Mouse (Mus musculus): Measurements from ENCODE around the gene Adam6b. TPM values are rescaled to one million over a fixed set of nuclear protein-coding genes. Genes with fewer than 3 reads are reported as not detected.
"Not testable (repeated sequence)": the region's sequence is repeated elsewhere in the genome, so short reads cannot be mapped to it uniquely, and the experiment has no call there.

Adam6b gene
- total RNA-seq (2015), result not detected in 2 replicates
- not detected in 2 replicates for total RNA-seq (2017)

- not testable (repeated sequence) for ATAC-seq (ENCODE audit: poor library complexity, severe bottlenecking)
These were observed at the start of gene Adam6b for GRCm38 (mm10) chr12:113489211-113489610. TSS of gene Adam6b (plus strand) at chr12:113489511.

- peak; percentile 68 for ATAC-seq (ENCODE audit: poor library complexity, severe bottlenecking)
These were observed 43.2 kb upstream of the Adam6b start for GRCm38 (mm10) chr12:113446061-113446460.

- ATAC-seq (ENCODE audit: poor library complexity, severe bottlenecking), result peak; percentile 88
These were observed 13.1 kb upstream of the Adam6b start for GRCm38 (mm10) chr12:113476164-113476563.

GRCm38 (mm10) chr12:113482147-113482546 lies 7.2 kb upstream of the Adam6b start:
- no peak for ATAC-seq (ENCODE audit: poor library complexity, severe bottlenecking)

GRCm38 (mm10) chr12:113482661-113483389 lies 6.5 kb upstream of the Adam6b start:
- 0 out of 2 replicates have a peak, but pooled peaks have one; percentile 20 for ATAC-seq (ENCODE audit: poor library complexity, severe bottlenecking)

GRCm38 (mm10) chr12:113483492-113484162 lies 5.7 kb upstream of the Adam6b start:
- ATAC-seq (ENCODE audit: poor library complexity, severe bottlenecking), result no peak

GRCm38 (mm10) chr12:113484971-113485485 lies 4.3 kb upstream of the Adam6b start:
- peak; percentile 56 for ATAC-seq (ENCODE audit: poor library complexity, severe bottlenecking)

- ATAC-seq (ENCODE audit: poor library complexity, severe bottlenecking), result peak; percentile 94
These were observed 1.6 kb upstream of the Adam6b start for GRCm38 (mm10) chr12:113487693-113488092.

- no peak for ATAC-seq (ENCODE audit: poor library complexity, severe bottlenecking)
These were observed 36.6 kb downstream of the Adam6b start for GRCm38 (mm10) chr12:113525901-113526300.

Other genes with a start within 250 kb of the Adam6b start
- gene Adam6a, start 54.4 kb downstream of the Adam6b start, total RNA-seq (2015), result not detected in 2 replicates
- not detected in 2 replicates for gene Adam6a, start 54.4 kb downstream of the Adam6b start, total RNA-seq (2017)

All from megakaryocyte, adult 5-6 weeks (primary cell).